In the genomic region with DNA sequence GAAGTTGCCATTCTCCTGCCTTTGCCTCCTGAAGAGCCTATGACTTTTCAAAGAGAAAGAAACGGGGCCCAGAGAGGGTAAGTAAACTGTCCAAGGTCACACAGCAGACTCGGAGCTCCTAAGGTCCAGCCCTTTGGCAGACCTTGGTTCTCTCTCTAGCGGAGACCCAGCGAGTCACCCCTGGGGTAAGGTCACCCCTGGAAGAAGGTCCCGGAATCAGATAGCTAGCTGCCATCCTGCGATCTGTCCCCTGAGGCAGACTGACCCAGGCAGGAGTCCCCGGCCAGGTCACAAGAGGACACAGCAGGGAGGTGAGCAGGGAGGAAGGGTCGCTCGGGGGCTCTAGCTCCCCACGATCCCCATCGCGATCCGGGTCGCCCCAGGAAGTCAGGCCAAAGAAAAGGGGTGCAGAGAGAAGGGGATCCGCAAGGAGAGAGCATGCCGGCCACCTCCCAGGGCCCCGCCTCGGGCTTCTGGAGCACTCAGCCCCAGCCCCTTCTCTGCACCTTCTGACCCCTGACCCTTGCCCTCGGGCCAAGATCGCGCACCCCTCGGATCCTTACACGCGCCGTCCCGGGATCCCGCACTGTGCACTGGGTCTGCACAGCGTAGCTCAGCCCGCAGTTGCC, we compare ENCODE assay signal across 8 mouse cellular contexts. TPM values are rescaled to one million over a fixed set of nuclear protein-coding genes. Genes with fewer than 3 reads are reported as not detected.
DNase-seq lines count a peak whose midpoint lies in the region; ATAC-seq and TF ChIP-seq lines count a peak whose summit lies in the region.

No protein-coding gene starts in this region.

- H3K4me1 ChIP-seq in embryonic facial prominence, embryonic 14.5 days (ENCODE audit: control insufficient read depth, insufficient read depth, low read length): peaks cover 11% of the 10 kb centered on the region
- peaks cover 31% of the 10 kb centered on the region for H3K4me1 ChIP-seq in intestine, embryonic 15.5 days (replicated peaks)

- H3K9me3 ChIP-seq in embryonic facial prominence, embryonic 14.5 days (ENCODE audit: control insufficient read depth, low read length): 0 out of 2 replicates have a peak, but pooled peaks cover 4% of the 10 kb centered on the region
- H3K9me3 ChIP-seq in intestine, embryonic 15.5 days: no peaks in the 10 kb centered on the region

- peak overlapping the region; percentile 99 for H3K4me2 ChIP-seq in embryonic facial prominence, embryonic 14.5 days (ENCODE audit: low read depth, low read length)
- H3K4me2 ChIP-seq in intestine, embryonic 15.5 days (replicated peaks): peak overlapping the region; percentile 82

- no peak for ATAC-seq in embryonic facial prominence, embryonic 14.5 days (ENCODE audit: low read depth)
- peak; percentile 10 for ATAC-seq in intestine, embryonic 15.5 days

- WGBS in embryonic facial prominence, embryonic 14.5 days: 4% methylated on average over 12 of the region's 29 CpGs
- under 1% methylated on average over 29 of the region's 29 CpGs for WGBS in intestine, embryonic 15.5 days

- no peaks in the 10 kb centered on the region for H3K27me3 ChIP-seq in embryonic facial prominence, embryonic 14.5 days (replicated peaks; ENCODE audit: control insufficient read depth, insufficient read depth, low read length)
- H3K27me3 ChIP-seq in intestine, embryonic 15.5 days (replicated peaks): no peaks in the 10 kb centered on the region

- peak overlapping the region; percentile 92 for H3K4me3 ChIP-seq in layer of hippocampus, adult 2 months
- peak overlapping the region; percentile 89 for H3K4me3 ChIP-seq in embryonic facial prominence, embryonic 14.5 days (ENCODE audit: low read depth, low read length)
- peak overlapping the region; percentile 90 for H3K4me3 ChIP-seq in intestine, embryonic 15.5 days (replicated peaks)

- no peak for TF ChIP-seq CTCF in layer of hippocampus, adult 2 months (conservative IDR thresholded peaks at IDR 0.05)

- DNase-seq in layer of hippocampus, adult 2 months (ENCODE audit: low spot score in 2 of 2): no peak
- no peak for DNase-seq in layer of hippocampus, adult 9-10 months (ENCODE audit: low spot score)
- no peak for DNase-seq in embryonic facial prominence, embryonic 14.5 days (ENCODE audit: low spot score)
- DNase-seq in neural tube, embryonic 10.5 days (ENCODE audit: extremely low spot score, low spot score): peak; percentile 44
- no peak for DNase-seq in cerebellum, postnatal 25 days
- no peak for DNase-seq in embryo, embryonic 9.5 days (ENCODE audit: extremely low spot score)
- DNase-seq in T-cell, adult 2 months (ENCODE audit: low spot score): no peak

- peak overlapping the region; percentile 98 for H3K27ac ChIP-seq in layer of hippocampus, adult 2 months
- peak overlapping the region; percentile 61 for H3K27ac ChIP-seq in embryonic facial prominence, embryonic 14.5 days (replicated peaks; ENCODE audit: low read depth, low read length)
- H3K27ac ChIP-seq in intestine, embryonic 15.5 days: peak overlapping the region; percentile 77

- peak overlapping the region; percentile 83 for H3K9ac ChIP-seq in embryonic facial prominence, embryonic 14.5 days (ENCODE audit: low read depth, low read length)
- peak overlapping the region; percentile 83 for H3K9ac ChIP-seq in intestine, embryonic 15.5 days

- peaks cover 21% of the 10 kb centered on the region for H3K36me3 ChIP-seq in embryonic facial prominence, embryonic 14.5 days (ENCODE audit: control insufficient read depth, insufficient read depth, low read length)
- H3K36me3 ChIP-seq in intestine, embryonic 15.5 days: peaks cover 7% of the 10 kb centered on the region

RNA-seq across cellular contexts. Expression of gene Tpcn1, which starts 0.4 kb away (rescaled TPM):
- 10 to 100 TPM; 34.8 to 40.8 TPM for total RNA-seq in layer of hippocampus, adult 2 months (2021)
- 24.8 and 26.7 TPM in 2 replicates for polyA plus RNA-seq in embryonic facial prominence, embryonic 14.5 days (2014; fragmentation: Nextera tagmentation; extraction: Ambion mirVana)
- 25.3 and 26.8 TPM in 2 replicates for polyA plus RNA-seq in intestine, embryonic 15.5 days (2015; fragmentation: Nextera tagmentation; extraction: Ambion mirVana)

RNA-seq across cellular contexts. Expression of gene Iqcd, which starts 0.8 kb away (rescaled TPM):
- total RNA-seq in layer of hippocampus, adult 2 months (2021): 1 to 10 TPM in 1 of 2 experiments, under 1 TPM in 1; 1.00 to 1.2 TPM
- polyA plus RNA-seq in embryonic facial prominence, embryonic 14.5 days (2014; fragmentation: Nextera tagmentation; extraction: Ambion mirVana): 0.60 and 1.7 TPM in 2 replicates
- 0.28 and 0.40 TPM in 2 replicates for polyA plus RNA-seq in intestine, embryonic 15.5 days (2015; fragmentation: Nextera tagmentation; extraction: Ambion mirVana)

RNA-seq across cellular contexts. Expression of gene Rita1, which starts 24.3 kb away (rescaled TPM):
- 10 to 100 TPM; 23.7 to 28.0 TPM for total RNA-seq in layer of hippocampus, adult 2 months (2021)
- polyA plus RNA-seq in embryonic facial prominence, embryonic 14.5 days (2014; fragmentation: Nextera tagmentation; extraction: Ambion mirVana): 9.9 and 11.4 TPM in 2 replicates
- polyA plus RNA-seq in intestine, embryonic 15.5 days (2015; fragmentation: Nextera tagmentation; extraction: Ambion mirVana): 10.6 and 11.4 TPM in 2 replicates

RNA-seq across cellular contexts. Expression of gene Ddx54, which starts 24.5 kb away (rescaled TPM):
- total RNA-seq in layer of hippocampus, adult 2 months (2021): 10 to 100 TPM; 36.8 to 37.2 TPM
- 28.2 and 36.4 TPM in 2 replicates for polyA plus RNA-seq in embryonic facial prominence, embryonic 14.5 days (2014; fragmentation: Nextera tagmentation; extraction: Ambion mirVana)
- polyA plus RNA-seq in intestine, embryonic 15.5 days (2015; fragmentation: Nextera tagmentation; extraction: Ambion mirVana): 47.5 and 49.3 TPM in 2 replicates

RNA-seq across cellular contexts. Expression of gene Cfap73, which starts 46.0 kb away (rescaled TPM):
- under 1 TPM in 1 of 2 experiments, not detected in 1; 0.39 TPM for total RNA-seq in layer of hippocampus, adult 2 months (2021)
- 1.0 TPM in 1 of 2 replicates, not detected in the other for polyA plus RNA-seq in embryonic facial prominence, embryonic 14.5 days (2014; fragmentation: Nextera tagmentation; extraction: Ambion mirVana)
- not detected in 2 replicates for polyA plus RNA-seq in intestine, embryonic 15.5 days (2015; fragmentation: Nextera tagmentation; extraction: Ambion mirVana)
